Mouse (Mus musculus) midbrain, embryonic 12.5 days (tissue): Measurements from ENCODE around the gene Ptpre. TPM values are rescaled to one million over a fixed set of nuclear protein-coding genes. Genes with fewer than 3 reads are reported as not detected.

ENCODE experiments used
- ATAC-seq: fragments of 200-750 bp; cut with Nextera tagmentation; 2 replicates; pipeline ENCODE4 v1.8.0; 2017; ENCODE audit warnings: low read depth, moderate TSS enrichment, moderate library complexity; ENCODE audit not compliant: low FRiP score
- H3K27ac ChIP-seq: fragments of 300-500 bp; sonication (generic); replicated peaks from 2 replicates; pipeline ENCODE4 v1.5.1; 2016; ENCODE audit warnings: mild to moderate bottlenecking
- H3K27me3 ChIP-seq: fragments of 300-500 bp; sonication (generic); 2 replicates; pipeline ENCODE4 v1.6.1; 2016; ENCODE audit warnings: mild to moderate bottlenecking
- H3K36me3 ChIP-seq: fragments of 300-500 bp; sonication (generic); 2 replicates; pipeline ENCODE4 v1.6.1; 2016
- H3K4me1 ChIP-seq: fragments of 300-500 bp; sonication (generic); 2 replicates; pipeline ENCODE4 v1.6.1; 2016
- H3K4me2 ChIP-seq: fragments of 300-500 bp; sonication (generic); replicated peaks from 2 replicates; pipeline ENCODE4 v1.6.1; 2016; ENCODE audit warnings: mild to moderate bottlenecking, moderate library complexity
- H3K4me3 ChIP-seq: fragments of 300-500 bp; sonication (generic); 2 replicates; pipeline ENCODE4 v1.5.1; 2016; ENCODE audit warnings: mild to moderate bottlenecking
- H3K9ac ChIP-seq: fragments of 300-500 bp; sonication (generic); replicated peaks from 2 replicates; pipeline ENCODE4 v1.6.1; 2016; ENCODE audit warnings: mild to moderate bottlenecking, moderate library complexity
- H3K9me3 ChIP-seq: fragments of 300-500 bp; sonication (generic); 2 replicates; pipeline ENCODE4 v1.6.1; 2016; ENCODE audit warnings: mild to moderate bottlenecking
- WGBS: fragments of 180-500 bp; shearing (Covaris S2); methylation state at CpG from one replicate; pipeline ENCODE4 v1.1.7; 2016; 5-methylcytosine and 5-hydroxymethylcytosine counted together
- polyA plus RNA-seq: library from polyadenylated mRNA; unstranded; fragments of >200 nt; fragmentation: Nextera tagmentation; extraction: Ambion mirVana; gene quantifications from 2 replicates; pipeline ENCODE4 v1.2.1, GENCODE M21; 2016

Gene Ptpre
- polyA plus RNA-seq, 1 experiment from 2014 or later, result 1.4 TPM

DNA sequence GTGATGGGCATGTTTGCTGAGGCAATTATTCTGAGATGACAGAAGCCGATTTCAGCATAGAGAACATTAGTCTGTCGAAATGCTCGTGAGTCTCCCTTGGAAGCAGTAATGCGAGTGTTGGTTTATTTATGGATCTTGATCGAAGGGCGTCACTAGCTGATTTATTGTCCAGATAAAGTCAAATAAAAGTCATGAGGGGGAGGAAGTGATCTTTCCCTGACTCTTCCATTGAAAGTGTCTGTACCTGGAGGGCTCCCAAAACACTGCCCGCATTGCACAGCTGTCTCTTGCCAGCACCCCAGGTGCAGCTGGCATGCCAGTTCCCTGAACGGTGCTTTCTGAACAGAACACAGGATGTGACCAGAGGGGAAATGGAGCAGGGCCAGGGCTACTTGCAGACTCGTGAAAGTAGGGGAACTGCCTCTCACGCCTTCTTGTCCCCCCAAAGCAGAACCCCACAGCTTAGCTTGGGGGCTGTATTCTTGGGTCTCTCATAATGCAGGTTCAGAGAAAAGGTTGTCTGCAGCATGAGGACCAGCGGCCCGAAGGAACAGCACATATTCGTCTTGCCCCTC, 100.2 kb downstream of the Ptpre start:
- Histone ChIP-seq H3K9ac (no peak overlapping the region), H3K27ac (no peak overlapping the region), H3K4me1 (peaks cover 15% of the 10 kb centered on the region), H3K4me3 (no peak overlapping the region), H3K36me3 (no peaks in the 10 kb centered on the region), H3K9me3 (no peaks in the 10 kb centered on the region), H3K4me2 (no peak overlapping the region), H3K27me3 (peaks cover 6% of the 10 kb centered on the region; the same call in 1 of the 2 replicates)
- ATAC-seq, result no peak
- WGBS, result 81% methylated on average over 13 of the region's 13 CpGs

DNA sequence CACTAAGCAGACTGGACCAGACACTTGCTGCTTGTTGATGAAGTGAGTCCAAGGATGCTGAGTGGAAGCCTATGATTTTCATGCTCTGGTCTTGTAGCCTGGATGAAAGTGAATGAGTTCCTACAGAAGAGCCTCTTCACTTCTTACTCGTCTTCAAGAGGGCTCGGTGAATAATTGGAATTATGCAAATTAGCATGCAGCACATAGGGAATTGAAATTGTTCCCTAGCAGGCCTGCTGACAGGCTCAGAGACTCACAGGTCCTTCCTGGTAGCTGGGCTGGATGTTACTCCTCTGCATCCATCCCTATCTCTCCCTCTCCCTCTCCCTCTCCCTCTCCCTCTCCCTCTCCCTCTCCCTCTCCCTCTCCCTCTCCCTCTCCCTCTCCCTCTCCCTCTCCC, 102.1 kb downstream of the Ptpre start:
- Histone ChIP-seq H3K9me3 (no peaks in the 10 kb centered on the region), H3K9ac (no peak overlapping the region), H3K4me3 (no peak overlapping the region), H3K27me3 (peaks cover 6% of the 10 kb centered on the region; the same call in 1 of the 2 replicates), H3K4me1 (peaks cover 15% of the 10 kb centered on the region), H3K36me3 (no peaks in the 10 kb centered on the region), H3K27ac (no peak overlapping the region), H3K4me2 (no peak overlapping the region)
- 20% methylated on average over 2 of the region's 2 CpGs for WGBS
- ATAC-seq, result no peak

DNA sequence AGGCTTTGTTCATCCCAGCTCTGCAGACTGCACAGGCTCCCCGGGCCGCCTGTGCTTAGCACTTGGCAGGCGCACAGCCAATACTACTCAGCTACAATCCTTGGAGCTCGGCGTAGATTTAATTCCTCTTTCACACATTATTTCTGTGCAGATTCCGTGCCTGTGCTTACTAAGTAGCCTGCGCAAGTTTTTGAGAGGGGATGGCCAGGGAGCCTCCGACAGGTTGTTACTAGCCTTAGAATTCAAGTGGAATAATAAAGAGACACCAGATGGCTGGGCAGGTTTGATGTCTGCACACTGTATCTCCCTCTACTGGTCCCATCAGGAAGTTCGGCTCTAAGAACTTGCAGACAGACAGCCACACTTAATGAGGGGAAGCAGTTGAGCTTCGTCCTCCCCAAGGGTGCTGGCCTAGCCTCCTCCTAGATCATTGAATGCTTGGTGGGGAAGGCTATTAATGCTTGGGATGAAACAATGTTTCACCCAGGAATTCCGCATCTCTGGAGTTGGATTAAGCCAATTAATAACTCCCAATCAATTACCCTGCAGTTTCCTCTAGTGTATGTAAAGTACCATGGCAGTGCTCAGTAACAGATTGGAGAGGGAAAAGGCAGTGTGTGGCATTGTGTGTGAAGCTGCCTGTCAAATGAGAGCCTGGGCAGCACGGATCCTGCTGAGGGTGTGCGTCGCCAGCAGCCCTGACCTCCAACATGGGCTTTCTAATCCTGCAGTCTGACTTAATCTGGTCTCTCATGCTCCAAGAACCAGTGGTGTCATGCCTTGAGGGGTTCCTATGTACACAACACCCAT, 104.6 kb downstream of the Ptpre start:
- Histone ChIP-seq H3K27me3 (peaks cover 6% of the 10 kb centered on the region; the same call in 1 of the 2 replicates), H3K9me3 (no peaks in the 10 kb centered on the region), H3K4me3 (no peak overlapping the region), H3K4me1 (0 out of 2 replicates have a peak, but pooled peaks cover 3% of the 10 kb centered on the region), H3K9ac (no peak overlapping the region), H3K27ac (0 out of 2 replicates have a peak overlapping the region, but pooled peaks have one; percentile 3), H3K36me3 (no peaks in the 10 kb centered on the region), H3K4me2 (no peak overlapping the region)
- peak; percentile 71 for ATAC-seq
- 58% methylated on average over 14 of the region's 14 CpGs for WGBS

DNA sequence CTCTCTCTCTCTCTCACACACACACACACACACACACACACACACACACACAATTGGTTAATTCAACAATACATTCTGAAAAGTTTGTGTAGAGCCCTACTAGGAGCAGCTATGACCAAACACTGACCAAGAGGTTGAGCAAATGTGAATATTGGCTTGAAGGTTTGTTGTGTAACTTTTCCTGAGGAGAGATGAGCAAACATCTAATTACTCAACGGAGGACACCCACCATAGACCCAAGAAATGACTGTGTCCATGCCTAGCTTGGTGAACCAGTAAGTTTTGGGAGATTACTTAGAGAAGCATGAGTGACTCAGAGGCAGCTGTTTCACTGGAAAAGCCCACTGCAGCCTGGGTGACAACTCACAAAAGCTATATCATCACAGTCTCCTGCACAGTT, 107.2 kb downstream of the Ptpre start:
- no peak overlapping the region for H3K9ac ChIP-seq
- no peak overlapping the region for H3K27ac ChIP-seq
- no peaks in the 10 kb centered on the region for H3K9me3 ChIP-seq
- no peaks in the 10 kb centered on the region; the same call in 1 of the 2 replicates for H3K27me3 ChIP-seq
- no peaks in the 10 kb centered on the region for H3K4me1 ChIP-seq
- WGBS, result 88% methylated on average over 1 of the region's 1 CpGs
- no peaks in the 10 kb centered on the region for H3K36me3 ChIP-seq
- no peak overlapping the region for H3K4me3 ChIP-seq
- H3K4me2 ChIP-seq, result no peak overlapping the region
- no peak for ATAC-seq

DNA sequence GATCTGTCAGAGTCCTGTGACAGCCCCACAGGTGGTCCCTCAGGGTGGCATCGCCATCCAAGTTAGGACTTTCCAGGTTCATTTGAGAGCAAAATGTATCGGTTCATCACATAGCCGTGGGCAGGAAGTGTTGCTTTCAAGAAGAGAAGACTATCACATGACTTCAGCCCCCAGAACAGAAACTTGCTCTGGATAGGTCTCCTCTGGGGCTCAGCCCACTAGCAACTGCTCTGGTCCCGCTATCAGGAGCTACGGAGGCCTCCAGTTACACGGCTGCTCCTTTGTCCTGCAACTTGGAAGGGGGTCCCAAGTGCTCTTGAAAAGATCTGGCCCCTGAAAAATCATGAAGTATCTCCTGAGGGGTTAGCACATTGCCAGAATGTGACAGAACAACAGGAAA, 109.7 kb downstream of the Ptpre start:
- Histone ChIP-seq H3K9me3 (no peaks in the 10 kb centered on the region), H3K36me3 (no peaks in the 10 kb centered on the region)
- 87% methylated on average over 6 of the region's 6 CpGs for WGBS

DNA sequence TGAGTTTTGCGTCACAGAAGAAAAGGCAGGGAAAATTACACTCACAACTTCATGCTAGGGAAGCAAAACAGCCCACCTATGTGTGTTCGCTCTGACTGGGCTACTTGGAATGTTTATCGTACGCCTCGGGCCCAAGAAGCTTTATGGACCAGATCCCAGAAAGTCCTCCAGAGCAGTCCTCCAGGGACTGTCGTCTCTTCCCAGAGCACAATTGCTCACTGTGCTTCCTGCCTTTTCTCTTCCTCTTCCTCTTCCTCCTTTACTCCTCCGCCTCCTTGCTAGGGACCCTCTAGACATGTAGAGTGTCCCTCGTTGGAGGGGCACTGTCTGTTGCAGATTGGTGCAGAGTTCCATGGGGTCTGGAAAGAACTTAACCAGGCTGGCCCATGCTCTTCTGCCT, 111.5 kb downstream of the Ptpre start:
- no peak overlapping the region for H3K9ac ChIP-seq
- H3K9me3 ChIP-seq, result no peaks in the 10 kb centered on the region
- no peak for ATAC-seq
- H3K4me3 ChIP-seq, result no peak overlapping the region
- H3K4me1 ChIP-seq, result no peaks in the 10 kb centered on the region
- no peak overlapping the region for H3K4me2 ChIP-seq
- H3K36me3 ChIP-seq, result no peaks in the 10 kb centered on the region
- 91% methylated on average over 8 of the region's 8 CpGs for WGBS
- no peaks in the 10 kb centered on the region; the same call in 1 of the 2 replicates for H3K27me3 ChIP-seq
- no peak overlapping the region for H3K27ac ChIP-seq

More for the DNA sequence above, 109.7 kb downstream of the Ptpre start:
- no peaks in the 10 kb centered on the region for H3K4me1 ChIP-seq
- no peaks in the 10 kb centered on the region; the same call in 1 of the 2 replicates for H3K27me3 ChIP-seq
- H3K27ac ChIP-seq, result no peak overlapping the region
- no peak overlapping the region for H3K9ac ChIP-seq
- no peak overlapping the region for H3K4me2 ChIP-seq
- H3K4me3 ChIP-seq, result no peak overlapping the region
- no peak for ATAC-seq

DNA sequence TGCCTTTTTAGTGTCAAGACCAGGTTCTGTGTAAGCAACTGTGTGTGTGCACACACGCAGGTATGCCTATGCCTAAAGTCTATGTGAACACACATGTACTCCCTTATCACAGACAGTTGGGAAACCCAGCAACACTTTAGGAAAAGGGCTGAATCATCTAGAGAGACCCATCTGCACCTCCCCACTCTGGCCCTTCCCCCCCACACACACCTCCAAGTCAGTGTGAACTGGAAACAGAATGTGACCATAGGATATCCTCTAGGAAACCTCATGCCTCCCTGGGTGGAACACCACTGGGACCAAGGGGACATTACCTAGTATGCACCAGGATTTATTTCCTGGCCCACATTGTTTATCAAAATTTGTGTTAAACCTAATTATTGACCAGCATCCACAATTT, 112.0 kb downstream of the Ptpre start:
- Histone ChIP-seq H3K4me2 (no peak overlapping the region), H3K27me3 (no peaks in the 10 kb centered on the region), H3K9ac (no peak overlapping the region), H3K9me3 (no peaks in the 10 kb centered on the region), H3K4me3 (no peak overlapping the region), H3K27ac (no peak overlapping the region), H3K4me1 (no peaks in the 10 kb centered on the region), H3K36me3 (no peaks in the 10 kb centered on the region)
- ATAC-seq, result no peak
- WGBS, result 89% methylated on average over 1 of the region's 1 CpGs

DNA sequence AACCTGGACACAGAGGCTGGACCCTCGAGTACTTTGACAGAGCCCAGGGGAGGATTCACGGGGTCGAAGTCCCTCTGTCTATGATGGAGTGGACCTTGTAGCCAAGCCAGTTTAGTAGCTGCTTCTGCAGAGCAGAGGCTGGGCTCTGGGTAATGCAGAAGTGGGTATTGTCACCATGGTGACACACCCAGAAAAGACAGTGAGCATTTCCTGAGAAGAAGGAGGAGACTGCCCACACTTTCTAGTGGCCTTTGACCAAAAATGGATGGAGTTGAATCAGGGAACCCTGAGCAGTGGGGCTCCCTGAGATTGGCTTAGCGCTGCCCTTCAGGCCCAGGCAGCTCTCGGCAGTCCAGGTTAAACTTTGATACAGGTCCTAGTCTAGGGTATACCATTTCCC, 112.8 kb downstream of the Ptpre start:
- no peak overlapping the region for H3K9ac ChIP-seq
- H3K9me3 ChIP-seq, result no peaks in the 10 kb centered on the region
- ATAC-seq, result no peak
- H3K27ac ChIP-seq, result no peak overlapping the region
- 84% methylated on average over 5 of the region's 5 CpGs for WGBS
- no peaks in the 10 kb centered on the region for H3K27me3 ChIP-seq
- no peaks in the 10 kb centered on the region for H3K4me1 ChIP-seq
- H3K4me3 ChIP-seq, result no peak overlapping the region
- H3K4me2 ChIP-seq, result no peak overlapping the region
- H3K36me3 ChIP-seq, result no peaks in the 10 kb centered on the region

DNA sequence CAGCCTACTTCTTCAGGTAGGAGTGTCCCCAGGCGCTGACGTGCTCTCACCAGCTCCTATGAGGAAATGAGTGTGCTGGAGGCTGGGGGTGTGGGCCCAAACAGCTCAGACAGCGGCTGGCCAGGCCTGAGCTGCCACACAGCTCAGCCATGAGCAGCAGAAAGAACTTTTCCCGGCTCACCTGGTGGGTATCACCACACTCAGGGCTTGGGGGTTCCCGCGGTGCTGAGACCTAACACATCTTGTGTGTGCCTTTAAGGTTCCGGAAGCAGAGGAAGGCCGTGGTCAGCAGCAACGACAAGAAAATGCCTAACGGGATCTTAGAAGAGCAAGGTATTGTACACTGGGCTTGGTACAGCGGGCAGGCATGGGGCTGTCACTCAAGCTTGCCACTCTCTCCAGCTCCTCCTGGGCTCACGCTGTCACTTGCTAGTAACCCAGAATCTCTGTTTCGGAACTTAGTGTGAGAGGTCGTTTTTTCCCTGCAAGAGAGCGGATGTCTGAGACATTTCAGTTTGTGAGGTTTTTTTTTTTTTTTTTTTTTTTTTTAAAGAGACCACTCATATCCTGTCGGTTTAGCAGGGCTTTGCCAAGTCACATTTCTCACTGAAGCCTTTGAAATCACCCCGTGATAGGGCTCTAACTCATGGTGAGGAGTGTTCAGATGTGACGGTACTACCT, 114.7 kb downstream of the Ptpre start:
- no peaks in the 10 kb centered on the region for H3K9me3 ChIP-seq
- H3K4me3 ChIP-seq, result no peak overlapping the region
- H3K27ac ChIP-seq, result no peak overlapping the region
- WGBS, result 75% methylated on average over 18 of the region's 18 CpGs
- no peak overlapping the region for H3K4me2 ChIP-seq
- H3K4me1 ChIP-seq, result no peaks in the 10 kb centered on the region
- no peak for ATAC-seq
- H3K36me3 ChIP-seq, result no peaks in the 10 kb centered on the region
- no peaks in the 10 kb centered on the region for H3K27me3 ChIP-seq
- H3K9ac ChIP-seq, result no peak overlapping the region

DNA sequence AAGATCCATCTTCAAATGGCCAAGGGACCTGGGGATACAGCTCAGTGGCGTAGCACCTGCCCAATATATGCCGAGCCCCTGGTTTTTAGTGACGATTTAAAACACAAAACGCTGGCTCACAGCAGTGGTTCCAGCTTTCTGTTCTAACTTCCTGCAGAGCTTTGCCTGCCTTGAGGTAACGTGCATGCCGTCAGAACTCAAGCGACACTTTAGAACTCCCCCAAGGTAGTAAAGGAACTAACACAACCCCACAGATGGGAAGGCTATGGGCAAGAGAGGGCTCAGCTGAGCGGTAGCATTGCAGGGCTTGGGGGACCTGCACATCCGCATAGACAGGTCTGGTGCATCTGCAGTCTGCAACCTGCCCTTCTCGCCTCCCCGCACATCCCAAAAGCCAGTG, 115.5 kb downstream of the Ptpre start:
- no peaks in the 10 kb centered on the region for H3K9me3 ChIP-seq
- H3K36me3 ChIP-seq, result no peaks in the 10 kb centered on the region
- no peak overlapping the region for H3K27ac ChIP-seq
- no peak for ATAC-seq
- no peak overlapping the region for H3K4me2 ChIP-seq
- no peak overlapping the region for H3K4me3 ChIP-seq
- H3K9ac ChIP-seq, result no peak overlapping the region
- H3K27me3 ChIP-seq, result no peaks in the 10 kb centered on the region
- no peaks in the 10 kb centered on the region for H3K4me1 ChIP-seq
- 72% methylated on average over 11 of the region's 11 CpGs for WGBS

DNA sequence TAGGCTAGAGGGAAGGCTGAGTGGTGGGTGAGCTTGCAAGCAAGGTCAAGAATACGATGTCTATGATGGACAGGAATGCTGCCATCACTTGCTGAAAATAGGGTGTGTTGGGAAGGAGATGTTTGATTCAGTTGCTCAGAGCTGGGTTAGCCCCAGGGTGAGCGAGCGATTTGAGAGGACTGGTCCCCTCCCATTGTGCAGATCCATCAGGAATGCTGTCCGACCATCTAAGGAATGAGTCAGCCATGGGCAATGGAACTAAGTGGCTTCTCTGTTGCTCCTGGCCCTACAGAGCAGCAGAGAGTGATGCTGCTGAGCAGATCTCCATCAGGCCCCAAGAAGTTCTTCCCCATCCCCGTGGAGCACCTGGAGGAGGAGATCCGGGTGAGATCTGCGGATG, 116.3 kb downstream of the Ptpre start:
- H3K9ac ChIP-seq, result no peak overlapping the region
- no peaks in the 10 kb centered on the region for H3K4me1 ChIP-seq
- no peak overlapping the region for H3K27ac ChIP-seq
- H3K9me3 ChIP-seq, result no peaks in the 10 kb centered on the region
- no peak overlapping the region for H3K4me3 ChIP-seq
- H3K36me3 ChIP-seq, result no peaks in the 10 kb centered on the region
- no peaks in the 10 kb centered on the region for H3K27me3 ChIP-seq
- WGBS, result 89% methylated on average over 7 of the region's 7 CpGs
- H3K4me2 ChIP-seq, result no peak overlapping the region
- ATAC-seq, result no peak

DNA sequence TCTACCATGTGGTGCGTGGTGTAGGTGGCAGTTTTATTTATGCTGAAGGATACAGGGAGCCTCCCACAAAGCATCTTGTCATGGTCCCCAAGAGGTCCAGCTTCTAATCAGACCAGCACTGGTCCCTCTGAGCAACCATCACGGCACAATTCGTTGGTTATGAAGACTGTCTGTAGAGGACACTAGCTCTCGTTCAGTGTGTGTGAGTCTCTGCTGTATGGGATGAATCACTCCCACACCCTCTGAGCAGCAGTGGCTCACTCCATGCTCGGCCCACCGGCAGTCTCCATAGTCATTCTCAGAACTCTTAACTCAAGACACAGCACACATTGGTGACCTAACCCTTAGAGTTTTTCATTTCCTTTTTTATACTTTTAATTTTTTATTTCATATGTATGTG, 117.0 kb downstream of the Ptpre start:
- Histone ChIP-seq H3K4me1 (no peaks in the 10 kb centered on the region), H3K4me2 (no peak overlapping the region), H3K27ac (no peak overlapping the region), H3K9ac (no peak overlapping the region), H3K4me3 (no peak overlapping the region), H3K9me3 (no peaks in the 10 kb centered on the region), H3K36me3 (no peaks in the 10 kb centered on the region), H3K27me3 (no peaks in the 10 kb centered on the region)
- WGBS, result 92% methylated on average over 6 of the region's 6 CpGs
- ATAC-seq, result no peak
